Mouse (Mus musculus): ENCODE measurements around the gene Kcnk18.

Kcnk18 gene

DNA sequence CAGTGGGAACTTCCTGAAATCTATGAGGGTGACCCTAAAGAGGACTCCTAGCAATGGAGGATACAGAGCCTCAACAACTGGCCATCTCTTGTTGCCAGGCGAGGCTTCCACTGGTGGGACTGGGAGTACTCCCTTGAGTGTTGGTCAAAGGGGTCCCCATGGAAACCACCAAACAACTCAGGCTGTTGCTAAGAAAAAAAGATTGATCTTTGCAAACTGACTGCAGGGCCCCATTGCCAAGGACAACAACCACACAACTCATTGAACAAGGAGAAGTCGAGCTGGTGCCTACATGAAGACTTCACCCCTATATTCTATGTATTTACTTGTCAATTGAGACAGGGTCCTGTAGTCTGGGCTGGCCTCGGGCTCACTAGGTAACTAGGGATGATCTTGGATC, 2.1 kb upstream of the Kcnk18 start:
- intact Hi-C loops (cut with DNase I): no loop called here

- intact Hi-C loops (cut with DNase I): no loop called here
Measured at GRCm38 (mm10) chr19:59221131-59221530, 2.1 kb downstream of the Kcnk18 start.

GRCm38 (mm10) chr19:59228376-59228775, 9.4 kb downstream of the Kcnk18 start:
- intact Hi-C loops (cut with DNase I): no loop called here

DNA sequence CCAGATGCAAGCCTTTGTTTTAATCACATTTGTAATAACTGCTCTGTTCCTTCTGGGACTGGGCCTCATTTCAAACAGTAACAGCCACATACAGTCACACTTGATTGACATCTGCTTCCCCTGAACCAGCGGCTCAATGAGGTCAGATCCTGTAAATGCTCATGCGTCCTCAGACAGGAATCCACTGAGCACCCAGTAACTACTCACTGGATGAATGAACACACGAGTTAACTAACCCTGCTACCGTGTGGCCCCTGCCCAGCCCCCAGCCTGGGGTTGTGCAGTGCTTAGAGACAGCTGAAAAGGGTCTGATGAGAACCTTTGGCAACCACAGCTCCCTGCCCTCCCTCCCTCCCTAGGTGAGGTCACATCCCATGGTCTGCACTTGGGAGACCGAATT, 13.8 kb downstream of the Kcnk18 start:
- intact Hi-C loops (cut with DNase I): no loop called here

DNA sequence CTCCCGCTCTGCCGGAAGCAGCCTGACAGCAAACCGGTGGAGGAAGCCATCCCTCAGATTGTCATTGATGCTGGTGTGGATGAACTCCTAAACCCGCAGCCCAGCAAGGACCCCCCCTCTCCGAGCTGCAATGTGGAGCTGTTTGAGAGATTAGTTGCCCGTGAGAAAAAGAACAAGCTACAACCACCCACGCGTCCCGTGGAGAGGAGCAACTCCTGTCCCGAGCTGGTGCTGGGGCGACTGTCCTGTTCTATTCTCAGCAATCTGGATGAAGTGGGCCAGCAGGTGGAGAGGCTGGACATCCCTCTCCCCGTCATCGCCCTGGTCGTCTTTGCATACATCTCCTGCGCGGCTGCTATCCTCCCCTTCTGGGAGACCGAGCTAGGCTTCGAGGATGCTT, 16.0 kb downstream of the Kcnk18 start:
- intact Hi-C loops (cut with DNase I): no loop called here

GRCm38 (mm10) chr19:59236046-59236445, 17.0 kb downstream of the Kcnk18 start:
- intact Hi-C loops (cut with DNase I): no loop called here

- intact Hi-C loops (cut with DNase I): no loop called here
Measured at GRCm38 (mm10) chr19:59238630-59239029, 19.6 kb downstream of the Kcnk18 start.

GRCm38 (mm10) chr19:59239124-59239817, 20.3 kb downstream of the Kcnk18 start:
- intact Hi-C loops (cut with DNase I): no loop called here

DNA sequence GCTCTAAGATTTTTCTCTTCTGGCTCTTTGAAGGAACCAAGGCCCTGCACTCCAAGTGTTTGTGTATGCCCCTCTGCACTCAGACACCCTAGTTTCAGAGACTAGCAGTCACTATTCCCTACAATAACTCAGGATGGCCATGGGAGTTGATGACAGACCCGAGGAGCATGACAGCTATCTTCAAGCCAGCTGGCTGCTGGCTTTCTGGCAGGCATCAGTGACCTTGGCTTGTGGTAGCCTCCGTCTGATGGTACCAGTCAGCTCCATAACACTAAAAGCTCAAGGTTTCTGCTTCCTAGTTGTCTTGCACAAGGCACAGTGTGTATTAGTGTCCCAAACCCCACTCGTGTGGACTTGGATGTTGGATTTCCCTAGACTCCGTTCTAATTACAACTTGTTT, 23.0 kb downstream of the Kcnk18 start:
- intact Hi-C loops (cut with DNase I): no loop called here

DNA sequence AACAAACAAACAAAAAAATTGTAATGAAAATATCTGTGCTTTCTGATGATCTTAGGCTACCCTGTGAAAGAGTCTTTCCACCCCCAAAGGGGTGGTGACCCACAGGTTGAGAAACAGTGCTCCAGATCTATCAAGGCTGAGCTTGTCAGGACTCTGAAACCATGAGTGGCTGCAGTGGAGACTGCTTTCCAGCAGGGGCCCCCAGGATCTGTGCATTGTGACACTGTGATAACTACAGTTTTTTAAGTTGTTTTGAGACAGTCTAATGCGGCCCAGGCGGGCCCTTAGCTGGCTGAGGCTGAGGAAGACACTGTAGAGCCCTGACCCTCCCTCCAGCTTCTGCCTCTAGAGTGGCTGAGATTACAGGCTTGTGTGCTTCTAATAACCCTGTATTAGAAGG, 24.0 kb downstream of the Kcnk18 start:
- intact Hi-C loops (cut with DNase I): no loop called here

DNA sequence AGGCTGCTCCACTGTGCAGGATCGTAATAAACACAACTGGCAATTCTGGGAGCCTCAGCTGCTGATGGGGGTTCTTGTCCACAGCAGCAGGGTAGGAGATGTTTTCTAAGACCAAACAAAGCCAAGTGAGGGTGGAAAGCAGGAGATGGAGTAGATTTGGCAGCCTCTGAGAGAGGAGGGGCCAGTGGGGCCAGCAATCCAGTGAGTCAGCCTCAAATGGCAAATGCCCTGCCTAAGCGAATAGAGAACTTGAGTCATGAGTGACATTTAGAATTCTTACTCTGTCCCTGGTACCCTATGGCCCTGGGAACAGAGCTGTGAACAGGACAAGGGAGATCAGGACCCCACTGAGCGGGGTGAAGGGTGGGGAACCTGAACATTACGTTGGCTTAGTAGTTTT, 29.1 kb downstream of the Kcnk18 start:
- intact Hi-C loops (cut with DNase I): no loop called here

DNA sequence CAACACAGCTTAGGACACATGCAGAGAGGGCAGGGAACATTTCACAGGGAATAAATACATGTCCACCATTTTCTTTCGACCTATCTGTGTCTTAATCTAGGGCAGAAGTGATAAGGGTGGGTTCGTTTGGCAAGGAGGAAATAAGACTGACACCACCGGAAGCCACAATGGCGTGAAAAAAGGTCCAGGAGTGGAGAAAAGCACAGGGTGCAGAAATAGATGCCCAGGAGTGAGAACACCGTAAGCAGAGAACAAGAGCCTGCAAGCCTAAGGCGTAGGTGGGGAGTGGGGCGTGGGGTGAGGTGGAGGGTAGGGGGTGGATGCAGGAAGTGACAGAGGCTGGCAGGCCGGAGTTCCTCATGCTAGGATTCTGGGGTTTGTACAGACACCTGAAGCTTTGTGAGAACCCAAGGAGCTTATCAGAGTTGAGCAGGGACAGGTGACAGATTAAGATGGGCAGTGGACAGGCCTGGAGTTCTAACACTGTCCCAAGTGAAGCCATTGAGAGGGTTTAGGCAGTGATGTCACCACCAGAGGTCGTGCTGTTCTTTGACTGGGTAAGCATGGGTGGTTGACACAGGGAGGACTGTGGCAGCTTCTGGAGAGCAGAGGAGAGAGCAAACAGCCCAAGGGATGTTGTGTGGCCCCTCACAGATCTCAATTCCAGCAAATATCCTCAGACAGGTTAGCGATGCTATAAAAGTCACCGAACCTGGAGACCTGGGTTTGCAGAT, 29.7 kb downstream of the Kcnk18 start:
- intact Hi-C loops (cut with DNase I): no loop called here

GRCm38 (mm10) chr19:59252651-59253050, 33.6 kb downstream of the Kcnk18 start:
- intact Hi-C loops (cut with DNase I): no loop called here

- intact Hi-C loops (cut with DNase I): no loop called here
Measured at GRCm38 (mm10) chr19:59259633-59260032, 40.6 kb downstream of the Kcnk18 start.

DNA sequence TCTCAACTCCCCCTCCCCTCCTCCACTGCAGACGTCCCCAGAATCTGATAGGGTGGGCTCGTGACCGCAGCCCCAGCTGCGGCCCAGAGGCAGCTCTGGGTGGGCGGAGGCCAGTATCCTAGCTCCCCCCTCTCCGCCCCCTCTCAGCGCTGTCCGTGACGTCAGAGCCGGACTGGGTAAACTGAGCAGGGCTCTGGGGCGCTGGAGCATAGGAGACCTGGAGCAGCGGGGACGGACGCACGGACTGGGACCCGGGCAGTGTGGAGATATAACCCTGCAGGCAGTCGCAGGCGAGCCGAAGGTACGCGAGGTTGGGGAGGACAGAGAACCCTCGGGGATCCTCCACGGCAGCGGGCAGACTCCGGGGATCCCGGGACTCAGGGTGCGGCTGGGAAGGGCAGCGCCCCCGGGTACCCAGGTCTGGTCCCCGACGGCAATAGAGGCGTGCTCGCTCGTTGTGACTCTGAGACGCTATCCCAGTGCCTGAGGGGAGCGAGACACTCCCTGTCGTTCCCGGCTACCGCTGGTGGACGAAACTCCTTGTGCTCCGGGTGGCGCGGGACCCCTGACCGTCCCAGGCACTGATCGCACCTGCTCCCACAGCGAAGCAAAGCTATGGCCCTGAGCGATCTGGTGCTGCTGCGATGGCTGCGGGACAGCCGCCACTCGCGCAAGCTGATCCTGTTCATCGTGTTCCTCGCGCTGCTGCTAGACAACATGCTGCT, 41.9 kb downstream of the Kcnk18 start, which contains the start of gene Slc18a2:
TSS of gene Slc18a2 (plus strand) at position 179 of the 725 bp plus-strand sequence.
- intact Hi-C loops (cut with DNase I): no loop called here

DNA sequence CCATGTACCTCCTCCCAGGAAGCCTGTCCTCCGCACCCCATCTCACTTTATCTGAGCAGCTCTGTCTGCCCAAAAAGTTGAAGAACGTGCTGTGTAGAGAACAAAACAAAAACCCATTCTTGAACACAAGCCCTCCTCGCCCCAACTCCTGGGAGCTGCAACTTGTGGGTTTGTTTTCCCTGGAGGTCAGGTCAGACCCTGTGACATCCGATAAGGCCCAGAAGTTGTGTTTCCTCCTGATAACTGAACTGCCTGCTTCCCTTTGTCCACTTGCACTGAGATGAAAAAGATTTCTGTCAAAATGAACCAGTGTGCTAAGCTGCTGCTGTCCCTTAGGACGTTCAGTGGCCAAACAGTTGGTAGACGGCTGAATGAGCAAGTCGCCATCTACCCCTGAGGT, 42.6 kb downstream of the Kcnk18 start:
- intact Hi-C loops (cut with DNase I): no loop called here

- intact Hi-C loops (cut with DNase I): no loop called here
Measured at GRCm38 (mm10) chr19:59263171-59263570, 44.2 kb downstream of the Kcnk18 start.

GRCm38 (mm10) chr19:59264838-59265532, 46.0 kb downstream of the Kcnk18 start:
- intact Hi-C loops (cut with DNase I): no loop called here

DNA sequence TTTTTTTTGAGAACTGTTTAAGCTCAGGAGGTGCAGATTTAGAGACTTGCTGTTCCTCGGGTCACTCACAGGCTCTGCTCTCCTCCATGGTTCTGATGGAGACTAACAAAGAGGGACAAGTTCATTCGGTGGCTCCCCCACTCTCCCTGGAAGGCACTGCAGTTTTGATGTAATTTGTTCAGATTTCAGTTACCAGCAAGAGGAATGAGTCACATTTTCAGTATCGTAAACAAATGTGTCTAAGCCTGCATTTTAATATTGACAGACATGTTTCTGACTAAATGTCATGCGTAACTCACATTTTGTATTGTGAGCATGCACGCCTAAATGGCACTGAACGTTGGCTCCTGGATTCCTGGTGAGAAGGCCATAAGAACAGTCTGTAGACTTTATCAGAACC, 46.9 kb downstream of the Kcnk18 start:
- intact Hi-C loops (cut with DNase I): no loop called here

GRCm38 (mm10) chr19:59267417-59267963, 48.5 kb downstream of the Kcnk18 start:
- intact Hi-C loops (cut with DNase I): no loop called here

GRCm38 (mm10) chr19:59273190-59273589, 54.2 kb downstream of the Kcnk18 start:
- intact Hi-C loops (cut with DNase I): no loop called here

Measured in adrenal gland (tissue).